Mouse (Mus musculus) testis, adult 2 months (tissue): ENCODE data around the gene Hoxa11. TPM values are rescaled to one million over a fixed set of nuclear protein-coding genes. Genes with fewer than 3 reads are reported as not detected.

Source experiments
- H3K27ac ChIP-seq: fragments of 200-500 bp; 2 replicates; pipeline ENCODE4 v1.5.1; 2012; ENCODE audit warnings: low read depth, low read length; ENCODE audit not compliant: control insufficient read depth, insufficient read depth
- H3K27me3 ChIP-seq: fragments of 200-500 bp; 2 replicates; pipeline ENCODE4 v1.6.1; 2012; ENCODE audit warnings: mild to moderate bottlenecking, low read length, moderate library complexity; ENCODE audit not compliant: control insufficient read depth, insufficient read depth
- H3K36me3 ChIP-seq: fragments of 200-500 bp; 2 replicates; pipeline ENCODE4 v1.6.1; 2012; ENCODE audit warnings: mild to moderate bottlenecking, low read length; ENCODE audit not compliant: control insufficient read depth, insufficient read depth
- H3K4me1 ChIP-seq: fragments of 200-500 bp; 2 replicates; pipeline ENCODE4 v1.6.1; 2012; ENCODE audit warnings: low read length; ENCODE audit not compliant: control insufficient read depth, insufficient read depth
- H3K4me3 ChIP-seq: fragments of 200-500 bp; 2 replicates; pipeline ENCODE4 v1.5.1; 2012; ENCODE audit warnings: low read depth, mild to moderate bottlenecking, low read length, moderate library complexity, mixed read lengths; ENCODE audit not compliant: control insufficient read depth
- CTCF ChIP-seq: fragments of 200-500 bp; IDR thresholded peaks from 2 replicates; pipeline ENCODE4 v1.5.1; 2012; ENCODE audit warnings: low read depth, mild to moderate bottlenecking, inconsistent platforms, low read length, moderate library complexity; ENCODE audit not compliant: control insufficient read depth, insufficient read depth, insufficient replicate concordance
- POLR2A ChIP-seq: fragments of 200-500 bp; IDR thresholded peaks from 2 replicates; pipeline ENCODE4 v1.6.1; 2012; ENCODE audit warnings: low read depth, mild to moderate bottlenecking, inconsistent platforms, low read length, moderate library complexity; ENCODE audit not compliant: control insufficient read depth
- polyA plus RNA-seq: library from polyadenylated mRNA; depleted of rRNA; stranded (reverse); fragments of >200 nt; gene quantifications from 2 replicates; pipeline ENCODE4 v1.2.3, GENCODE M21; 2012

The Hoxa11 gene
- polyA plus RNA-seq, 1 experiment, result not detected

GRCm38 (mm10) chr6:52259081-52259790, 13.6 kb upstream of the Hoxa11 start:
- Histone ChIP-seq H3K4me3 (no peak overlapping the region), H3K36me3 (no peaks in the 10 kb centered on the region), H3K4me1 (peaks cover 8% of the 10 kb centered on the region), H3K27ac (no peak overlapping the region), H3K27me3 (peaks cover 12% of the 10 kb centered on the region)
- TF ChIP-seq POLR2A (no peak), CTCF (no peak)

- H3K36me3 ChIP-seq, result no peaks in the 10 kb centered on the region
- H3K27me3 ChIP-seq, result peaks cover 14% of the 10 kb centered on the region
- no peak overlapping the region for H3K4me3 ChIP-seq
- peaks cover 18% of the 10 kb centered on the region for H3K4me1 ChIP-seq
- no peak for TF ChIP-seq POLR2A
- TF ChIP-seq CTCF, result peak; percentile 18; the same call in 1 of the 2 replicates
- H3K27ac ChIP-seq, result no peak overlapping the region
Observed at GRCm38 (mm10) chr6:52256956-52257355, 11.3 kb upstream of the Hoxa11 start.

DNA sequence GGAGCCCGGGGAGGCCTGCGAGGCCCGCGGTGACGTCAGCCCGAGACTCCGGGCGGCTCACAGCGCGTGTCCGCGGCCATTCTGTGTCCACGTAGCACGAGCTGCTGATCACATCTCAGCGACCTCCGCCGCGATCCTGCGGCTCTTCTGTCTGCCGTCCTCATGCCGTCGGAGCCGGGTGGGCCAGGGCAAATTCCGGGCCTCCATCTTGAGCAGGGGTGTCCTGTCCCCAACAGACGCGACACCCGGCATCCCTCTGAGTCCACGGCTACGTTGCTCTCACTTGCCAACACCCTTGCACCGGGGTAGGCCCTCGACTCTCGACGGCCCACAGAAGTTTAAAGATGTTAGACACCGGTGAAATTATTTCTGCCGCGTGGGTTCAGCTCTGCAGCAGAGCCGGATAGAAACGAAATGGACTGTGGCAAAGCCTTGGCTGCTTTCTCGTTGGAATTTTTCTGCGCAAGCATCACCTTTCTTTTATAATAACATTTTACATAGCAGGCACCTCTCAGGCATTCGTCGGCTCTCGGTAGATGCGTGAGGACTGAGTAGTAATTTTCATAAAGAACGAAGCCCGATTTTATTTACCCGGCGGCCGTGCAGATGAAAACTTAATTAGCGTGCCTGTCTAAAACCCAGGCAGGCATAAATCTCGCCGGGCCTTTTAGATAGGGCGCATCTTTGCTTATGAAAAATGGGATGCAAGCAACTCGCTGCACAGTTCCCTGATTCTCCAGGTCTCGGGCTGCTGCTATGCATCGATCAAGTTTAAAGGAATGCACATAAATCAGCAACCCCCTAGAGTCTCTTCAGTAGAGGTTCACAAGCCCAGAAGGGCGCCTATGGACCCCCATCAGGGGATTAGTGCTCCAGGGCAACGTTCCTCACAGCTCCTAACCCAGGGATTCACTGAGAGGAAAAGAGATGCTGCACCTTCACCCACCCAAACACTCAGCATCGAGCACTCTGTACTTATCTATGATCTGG, 8.2 kb upstream of the Hoxa11 start:
- H3K4me1 ChIP-seq, result peaks cover 11% of the 10 kb centered on the region
- H3K36me3 ChIP-seq, result no peaks in the 10 kb centered on the region
- no peak for TF ChIP-seq POLR2A
- no peak for TF ChIP-seq CTCF
- H3K27ac ChIP-seq, result no peak overlapping the region
- H3K4me3 ChIP-seq, result peak overlapping the region; percentile 53
- H3K27me3 ChIP-seq, result peaks cover 13% of the 10 kb centered on the region

DNA sequence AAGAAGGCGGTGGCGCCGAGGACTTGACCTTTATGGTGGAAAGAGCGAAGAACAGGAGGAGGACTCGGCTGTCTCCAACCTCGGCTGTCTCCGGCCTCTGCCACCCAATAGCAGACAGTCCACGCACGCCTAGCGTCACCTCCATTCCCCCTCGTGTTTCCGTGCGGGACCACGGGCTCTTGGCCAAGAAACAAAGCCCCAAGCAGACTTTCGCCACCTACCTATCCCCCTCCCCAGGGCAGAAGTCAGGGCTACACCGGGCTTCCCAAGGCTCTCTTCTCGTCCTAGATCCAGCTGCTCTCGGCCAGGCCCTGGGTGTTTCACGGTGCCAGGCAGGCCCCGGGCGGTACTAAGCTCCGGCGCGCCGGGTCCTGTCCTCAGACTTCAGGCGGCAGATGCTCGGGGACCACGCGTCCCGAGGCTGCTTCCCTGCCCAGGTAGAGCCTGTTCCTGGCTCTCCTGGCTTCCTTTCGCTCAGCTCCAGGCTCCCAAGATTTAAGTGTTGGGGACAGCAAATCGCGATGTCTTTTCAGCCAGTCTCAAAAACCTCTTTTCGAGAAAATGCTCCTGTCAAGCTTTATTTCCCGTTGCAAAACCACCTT, 7.3 kb upstream of the Hoxa11 start:
- Histone ChIP-seq H3K36me3 (no peaks in the 10 kb centered on the region), H3K27ac (no peak overlapping the region), H3K4me1 (peaks cover 13% of the 10 kb centered on the region), H3K27me3 (peaks cover 16% of the 10 kb centered on the region), H3K4me3 (no peak overlapping the region)
- TF ChIP-seq CTCF, result no peak
- no peak for TF ChIP-seq POLR2A

DNA sequence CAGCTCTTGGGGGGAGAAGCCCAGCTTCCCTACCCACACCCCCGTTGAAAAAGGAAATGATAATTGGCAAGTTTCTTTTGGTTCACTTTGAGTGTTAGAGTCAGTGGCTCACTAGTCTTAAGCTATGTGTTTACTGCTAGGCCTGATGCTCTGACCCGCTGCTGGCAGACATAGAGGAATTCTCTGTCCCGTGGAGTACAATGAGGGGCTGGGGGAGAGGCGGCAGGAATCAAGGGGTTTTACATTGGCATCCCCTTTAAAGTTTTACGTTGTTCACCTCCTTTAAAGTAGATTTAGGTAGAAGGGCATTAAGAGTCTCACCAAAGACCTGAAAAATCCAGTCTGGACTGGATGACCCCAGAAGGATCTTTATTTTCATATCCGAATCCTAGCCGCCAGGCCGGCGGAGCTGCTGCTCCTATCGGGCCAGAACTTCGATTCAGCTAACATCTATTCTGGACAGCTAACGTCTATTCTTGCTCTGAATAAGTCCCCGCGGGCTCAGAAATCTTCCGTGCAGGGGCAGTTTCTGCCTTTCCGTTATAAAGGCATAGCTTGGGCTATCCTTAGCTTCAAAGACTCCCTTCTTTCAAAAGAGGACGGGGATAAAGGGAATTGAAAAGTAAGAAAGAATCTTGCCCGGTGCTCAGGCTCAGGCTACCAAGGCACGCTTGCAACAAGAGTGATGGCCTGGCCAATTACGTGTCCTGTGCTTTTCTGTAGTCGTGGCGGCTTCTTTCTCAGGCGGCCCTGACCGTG, 6.6 kb upstream of the Hoxa11 start:
- H3K36me3 ChIP-seq, result no peaks in the 10 kb centered on the region
- TF ChIP-seq POLR2A, result no peak
- no peak for TF ChIP-seq CTCF
- peaks cover 13% of the 10 kb centered on the region for H3K4me1 ChIP-seq
- peaks cover 19% of the 10 kb centered on the region for H3K27me3 ChIP-seq
- H3K4me3 ChIP-seq, result no peak overlapping the region
- H3K27ac ChIP-seq, result no peak overlapping the region

DNA sequence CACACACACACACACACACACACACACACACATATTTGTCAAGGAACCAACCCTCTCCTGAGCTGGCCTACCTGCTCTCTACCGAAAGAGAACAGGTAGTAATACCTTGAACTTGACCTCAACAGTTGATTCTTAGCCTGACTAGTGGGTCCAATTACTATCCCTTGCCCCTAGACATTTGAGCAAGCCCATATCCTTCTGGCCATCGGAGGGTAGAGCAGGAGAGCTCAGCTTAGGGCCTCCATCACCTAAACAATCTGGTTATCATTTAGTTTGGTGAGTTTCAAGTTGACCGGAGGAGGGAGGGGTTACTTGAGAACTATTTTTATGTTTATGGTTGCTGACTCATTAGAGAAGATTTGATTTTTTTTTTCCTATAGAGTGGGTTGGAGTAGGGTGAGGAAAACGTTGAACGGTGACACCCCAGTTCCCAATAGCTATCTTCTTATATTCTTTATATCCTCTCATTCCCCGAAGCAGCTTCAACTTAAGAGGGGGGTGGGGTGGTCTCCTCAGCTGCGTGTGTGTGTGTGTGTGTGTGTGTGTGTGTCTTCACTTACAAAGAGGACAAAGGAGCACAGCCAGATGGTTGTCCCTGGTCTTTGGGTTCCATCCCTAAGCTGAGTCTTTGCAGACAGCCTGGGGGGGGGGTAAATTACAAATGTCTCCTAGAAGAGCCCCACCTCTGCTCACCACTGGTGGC, 5.7 kb upstream of the Hoxa11 start:
- Histone ChIP-seq H3K27ac (no peak overlapping the region), H3K4me3 (no peak overlapping the region)

More for the DNA sequence above, 5.7 kb upstream of the Hoxa11 start:
- TF ChIP-seq CTCF (no peak), POLR2A (no peak)
- H3K27me3 ChIP-seq, result peaks cover 20% of the 10 kb centered on the region
- H3K4me1 ChIP-seq, result peaks cover 14% of the 10 kb centered on the region
- H3K36me3 ChIP-seq, result no peaks in the 10 kb centered on the region
